Mouse (Mus musculus): ENCODE results near the gene Abi1. TPM values are rescaled to one million over a fixed set of nuclear protein-coding genes. Genes with fewer than 3 reads are reported as not detected.

Gene Abi1
- 39.0 and 51.1 TPM in 2 replicates for polyA plus RNA-seq (2012; rRNA removed)

DNA sequence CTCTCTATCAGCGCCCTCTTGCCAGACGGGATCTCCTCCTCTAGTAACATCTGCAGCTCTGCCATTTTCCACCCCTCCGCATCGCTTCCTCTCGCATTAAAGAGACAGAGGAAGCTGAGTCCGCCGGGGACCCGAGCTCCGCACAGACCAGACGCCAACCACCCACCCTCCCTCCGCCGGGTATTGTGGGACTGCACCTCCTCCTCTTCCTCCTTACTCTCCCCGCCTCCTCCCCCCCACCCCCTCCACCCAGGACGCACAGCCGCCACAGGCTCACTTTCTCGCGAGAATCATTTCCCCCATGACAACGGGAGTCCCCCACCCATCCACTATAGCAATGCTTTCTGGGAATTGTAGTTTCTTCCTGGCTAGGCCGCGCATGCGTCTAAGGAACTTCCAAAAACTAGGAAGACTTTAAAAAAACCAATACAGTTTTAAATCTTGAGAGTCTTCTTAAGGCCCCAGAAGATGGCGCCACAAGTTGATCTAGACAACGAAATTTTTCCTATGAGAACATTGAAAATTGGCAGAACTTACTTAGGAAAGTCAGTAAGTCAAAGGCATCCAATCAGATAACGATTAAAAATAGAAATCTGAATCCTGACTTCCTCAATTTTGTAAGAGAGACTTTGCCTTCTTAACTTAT is at the start of gene Abi1:
TSS of gene Abi1 (minus strand) at position 241 of the 646 bp plus-strand sequence.

DNA sequence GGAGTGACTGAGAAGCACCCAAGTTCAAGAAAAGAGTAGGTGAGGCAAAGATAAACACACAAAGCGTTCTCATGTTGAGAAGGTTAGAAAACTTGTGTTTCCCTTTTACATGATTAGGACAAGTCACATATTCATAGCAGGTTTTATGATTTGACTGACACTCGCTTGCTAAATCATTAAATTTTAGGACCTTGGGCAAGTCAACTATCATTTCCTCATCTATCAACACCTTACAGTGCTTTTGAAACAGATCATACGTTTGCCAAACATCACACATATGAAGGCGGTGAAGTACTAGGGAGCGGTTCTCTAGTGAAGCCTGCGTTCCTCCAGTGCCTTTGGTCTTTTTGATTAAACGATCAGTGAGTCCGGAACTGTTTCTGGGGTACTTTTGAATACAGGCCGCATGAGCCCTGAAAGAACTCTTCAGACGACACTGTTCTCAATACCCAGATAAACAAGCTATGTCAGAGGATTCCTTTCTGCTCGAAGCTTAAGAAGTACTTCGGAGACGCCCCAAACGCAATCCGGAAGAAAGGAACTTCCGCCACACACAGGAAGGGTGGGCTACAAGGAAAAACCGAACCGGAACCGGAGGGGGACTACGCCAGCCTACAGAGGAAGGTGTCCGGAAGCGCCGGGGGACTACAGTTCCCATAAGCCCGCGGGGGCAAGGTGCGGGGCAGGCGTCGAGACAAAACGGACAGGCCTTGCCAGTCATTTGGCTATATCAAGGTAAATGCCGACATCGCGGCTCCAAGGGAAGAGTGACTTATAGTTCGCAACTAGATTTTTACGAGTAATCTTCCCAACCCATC is 27.7 kb upstream of the Abi1 start, which contains the start of gene Acbd5:
TSS of gene Acbd5 (plus strand) at position 616 of the 818 bp plus-strand sequence.

DNA sequence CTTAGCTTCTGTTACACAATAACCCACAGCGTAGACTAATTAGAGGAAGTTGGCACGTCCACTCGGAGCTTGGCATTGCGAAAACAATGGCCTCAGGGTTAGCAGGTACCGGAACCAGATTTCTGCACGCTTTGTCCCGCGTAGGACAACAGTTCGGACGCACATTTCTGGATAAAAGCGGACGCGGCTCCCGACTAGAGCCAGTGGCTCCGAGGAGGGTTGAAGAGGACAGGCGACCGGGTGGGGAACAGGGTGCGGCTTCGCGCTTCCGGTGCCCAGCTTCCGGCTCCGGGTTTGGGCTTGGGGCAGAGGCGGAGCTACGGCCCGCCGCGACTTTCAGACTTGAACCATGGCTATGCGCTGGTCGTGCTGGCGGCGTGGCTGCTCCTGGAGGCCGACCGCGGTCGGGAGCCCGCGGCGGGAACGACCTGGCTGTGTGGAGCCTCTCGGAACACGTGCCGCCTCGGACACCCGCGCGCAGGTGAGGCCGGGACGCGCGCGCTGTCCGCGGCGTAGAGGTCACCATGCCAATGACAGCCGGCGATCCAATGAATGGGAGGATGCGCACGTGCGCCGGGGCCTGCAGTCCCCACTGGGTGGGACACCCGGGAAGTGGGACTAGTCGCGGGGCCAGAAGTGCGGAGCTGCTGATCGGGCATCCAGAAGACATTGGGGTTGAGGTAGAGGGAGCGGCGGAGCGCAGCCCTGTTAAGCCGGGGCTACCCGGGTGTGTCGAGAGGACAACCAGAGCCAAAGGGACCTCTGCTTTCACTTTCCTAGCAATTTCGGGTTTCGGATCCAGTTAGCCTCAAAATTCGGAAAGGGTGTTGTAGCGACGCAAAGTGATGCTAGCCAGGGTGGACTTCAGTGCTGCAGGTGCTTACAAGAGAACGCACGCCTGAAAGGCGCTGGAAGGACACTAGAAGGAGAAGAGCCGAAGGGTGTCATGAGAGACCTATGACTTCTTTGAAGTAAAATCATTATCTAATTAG is 144.5 kb downstream of the Abi1 start, which contains the start of gene Pdss1:
TSS of gene Pdss1 (plus strand) at position 241 of the 992 bp plus-strand sequence.

Other genes starting within 250 kb of the Abi1 start
- 4.6 TPM in 2 replicates for gene Pdss1, start 144.7 kb downstream of the Abi1 start, polyA plus RNA-seq (2012; rRNA removed)
- 2.7 and 4.4 TPM in 2 replicates for gene Acbd5, start 27.9 kb upstream of the Abi1 start, polyA plus RNA-seq (2012; rRNA removed)
- 0.01 TPM in 1 of 2 replicates, not detected in the other for gene Mastl, start 115.8 kb upstream of the Abi1 start, polyA plus RNA-seq (2012; rRNA removed)
- gene Yme1l1, start 116.1 kb upstream of the Abi1 start, polyA plus RNA-seq (2012; rRNA removed) = 0.24 and 0.52 TPM in 2 replicates
- not detected in 2 replicates for gene 4931423N10Rik, start 167.2 kb upstream of the Abi1 start, polyA plus RNA-seq (2012; rRNA removed)

Data from stomach, adult 2 months (tissue).